Mouse (Mus musculus): ENCODE data around the gene Hhat. TPM values are rescaled to one million over a fixed set of nuclear protein-coding genes. Genes with fewer than 3 reads are reported as not detected.
A peak's percentile ranks its signal among the peaks of the same experiment; 100 is the strongest.

The Hhat gene
- polyA plus RNA-seq (2016; fragmentation: Nextera tagmentation; extraction: Ambion mirVana), result 6.5 and 8.1 TPM in 2 replicates

GRCm38 (mm10) chr1:192770495-192771331, at the start of gene Hhat:
TSS of gene Hhat (minus strand) at chr1:192771223.
- Histone ChIP-seq H3K4me1 (peaks cover 11% of the 10 kb centered on the region), H3K9me3 (no peaks in the 10 kb centered on the region), H3K27ac (replicated peaks) (peak within 1 kb of the TSS; percentile 83), H3K27me3 (peaks cover 3% of the 10 kb centered on the region; the same call in 1 of the 2 replicates), H3K36me3 (no peaks in the 10 kb centered on the region), H3K4me2 (replicated peaks) (peak within 1 kb of the TSS; percentile 90), H3K9ac (replicated peaks) (peak within 1 kb of the TSS; percentile 95), H3K4me3 (peak within 1 kb of the TSS; percentile 71)
- ATAC-seq (ENCODE audit: low FRiP score, low read depth), result peak; percentile 83
- WGBS, result 1% methylated on average over 62 of the region's 70 CpGs

GRCm38 (mm10) chr1:192818334-192818733, 47.3 kb upstream of the Hhat start:
- no peak for ATAC-seq (ENCODE audit: low FRiP score, low read depth)
- peaks cover 21% of the 10 kb centered on the region for H3K4me1 ChIP-seq

GRCm38 (mm10) chr1:192815789-192816188, 44.8 kb upstream of the Hhat start:
- 45% methylated on average over 2 of the region's 2 CpGs for WGBS

More at GRCm38 (mm10) chr1:192818334-192818733, 47.3 kb upstream of the Hhat start:
- 92% methylated on average over 5 of the region's 5 CpGs for WGBS
- no peaks in the 10 kb centered on the region for H3K36me3 ChIP-seq
- H3K4me2 ChIP-seq (replicated peaks), result no peak overlapping the region
- no peak overlapping the region for H3K4me3 ChIP-seq
- H3K27ac ChIP-seq (replicated peaks), result no peak overlapping the region
- no peaks in the 10 kb centered on the region for H3K9me3 ChIP-seq
- no peak overlapping the region for H3K9ac ChIP-seq (replicated peaks)
- no peaks in the 10 kb centered on the region for H3K27me3 ChIP-seq

GRCm38 (mm10) chr1:192814700-192815099, 43.7 kb upstream of the Hhat start:
- Histone ChIP-seq H3K4me3 (no peak overlapping the region), H3K27me3 (no peaks in the 10 kb centered on the region), H3K36me3 (no peaks in the 10 kb centered on the region), H3K4me1 (peaks cover 11% of the 10 kb centered on the region), H3K9me3 (no peaks in the 10 kb centered on the region), H3K27ac (replicated peaks) (no peak overlapping the region), H3K4me2 (replicated peaks) (no peak overlapping the region), H3K9ac (replicated peaks) (no peak overlapping the region)
- ATAC-seq (ENCODE audit: low FRiP score, low read depth), result no peak
- WGBS, result 27% methylated on average over 3 of the region's 3 CpGs

More at GRCm38 (mm10) chr1:192815789-192816188, 44.8 kb upstream of the Hhat start:
- H3K9me3 ChIP-seq, result no peaks in the 10 kb centered on the region
- no peaks in the 10 kb centered on the region for H3K36me3 ChIP-seq
- H3K4me2 ChIP-seq (replicated peaks), result no peak overlapping the region
- H3K27me3 ChIP-seq, result no peaks in the 10 kb centered on the region
- no peak overlapping the region for H3K4me3 ChIP-seq
- H3K27ac ChIP-seq (replicated peaks), result no peak overlapping the region
- no peak for ATAC-seq (ENCODE audit: low FRiP score, low read depth)
- no peak overlapping the region for H3K9ac ChIP-seq (replicated peaks)
- H3K4me1 ChIP-seq, result peaks cover 11% of the 10 kb centered on the region

- no peaks in the 10 kb centered on the region for H3K9me3 ChIP-seq
- no peak overlapping the region for H3K27ac ChIP-seq (replicated peaks)
- H3K27me3 ChIP-seq, result no peaks in the 10 kb centered on the region
- no peak overlapping the region for H3K9ac ChIP-seq (replicated peaks)
- no peak overlapping the region for H3K4me2 ChIP-seq (replicated peaks)
- no peaks in the 10 kb centered on the region for H3K36me3 ChIP-seq
- H3K4me1 ChIP-seq, result peaks cover 11% of the 10 kb centered on the region
- no peak overlapping the region for H3K4me3 ChIP-seq
- 94% methylated on average over 9 of the region's 9 CpGs for WGBS
- no peak for ATAC-seq (ENCODE audit: low FRiP score, low read depth)
These were observed 41.7 kb upstream of the Hhat start for GRCm38 (mm10) chr1:192812758-192813157.

GRCm38 (mm10) chr1:192812290-192812689, 41.3 kb upstream of the Hhat start:
- H3K27ac ChIP-seq (replicated peaks), result no peak overlapping the region
- no peaks in the 10 kb centered on the region for H3K9me3 ChIP-seq
- H3K36me3 ChIP-seq, result no peaks in the 10 kb centered on the region
- ATAC-seq (ENCODE audit: low FRiP score, low read depth), result no peak
- 94% methylated on average over 5 of the region's 5 CpGs for WGBS
- H3K4me3 ChIP-seq, result no peak overlapping the region
- peaks cover 11% of the 10 kb centered on the region for H3K4me1 ChIP-seq
- no peaks in the 10 kb centered on the region for H3K27me3 ChIP-seq
- no peak overlapping the region for H3K4me2 ChIP-seq (replicated peaks)
- no peak overlapping the region for H3K9ac ChIP-seq (replicated peaks)

- no peaks in the 10 kb centered on the region for H3K36me3 ChIP-seq
- H3K9ac ChIP-seq (replicated peaks), result no peak overlapping the region
- peaks cover 7% of the 10 kb centered on the region; the same call in 1 of the 2 replicates for H3K4me1 ChIP-seq
- no peaks in the 10 kb centered on the region for H3K27me3 ChIP-seq
- ATAC-seq (ENCODE audit: low FRiP score, low read depth), result no peak
- H3K4me2 ChIP-seq (replicated peaks), result no peak overlapping the region
- 48% methylated on average over 10 of the region's 10 CpGs for WGBS
- no peaks in the 10 kb centered on the region for H3K9me3 ChIP-seq
- H3K27ac ChIP-seq (replicated peaks), result no peak overlapping the region
- H3K4me3 ChIP-seq, result no peak overlapping the region
These were observed 35.4 kb upstream of the Hhat start for GRCm38 (mm10) chr1:192806168-192807157.

- Histone ChIP-seq H3K27me3 (0 out of 2 replicates have a peak, but pooled peaks cover 4% of the 10 kb centered on the region), H3K27ac (replicated peaks) (no peak overlapping the region), H3K4me2 (replicated peaks) (no peak overlapping the region), H3K9me3 (no peaks in the 10 kb centered on the region), H3K36me3 (no peaks in the 10 kb centered on the region), H3K4me1 (peaks cover 21% of the 10 kb centered on the region), H3K9ac (replicated peaks) (no peak overlapping the region), H3K4me3 (no peak overlapping the region)
- 84% methylated on average over 8 of the region's 8 CpGs for WGBS
- no peak for ATAC-seq (ENCODE audit: low FRiP score, low read depth)
These were observed 29.3 kb upstream of the Hhat start for GRCm38 (mm10) chr1:192800338-192800737.

- Histone ChIP-seq H3K27ac (replicated peaks) (peak overlapping the region; percentile 52), H3K9me3 (no peaks in the 10 kb centered on the region), H3K4me1 (peaks cover 21% of the 10 kb centered on the region), H3K9ac (replicated peaks) (no peak overlapping the region), H3K36me3 (no peaks in the 10 kb centered on the region), H3K4me3 (no peak overlapping the region), H3K27me3 (0 out of 2 replicates have a peak, but pooled peaks cover 4% of the 10 kb centered on the region), H3K4me2 (replicated peaks) (no peak overlapping the region)
- WGBS, result 26% methylated on average over 10 of the region's 10 CpGs
- no peak for ATAC-seq (ENCODE audit: low FRiP score, low read depth)
These were observed 28.4 kb upstream of the Hhat start for GRCm38 (mm10) chr1:192799165-192799991.

- H3K36me3 ChIP-seq, result no peaks in the 10 kb centered on the region
- 73% methylated on average over 16 of the region's 16 CpGs for WGBS
- no peak overlapping the region for H3K4me3 ChIP-seq
- H3K4me1 ChIP-seq, result peaks cover 21% of the 10 kb centered on the region
- H3K9me3 ChIP-seq, result no peaks in the 10 kb centered on the region
- H3K4me2 ChIP-seq (replicated peaks), result no peak overlapping the region
- no peak for ATAC-seq (ENCODE audit: low FRiP score, low read depth)
- H3K27me3 ChIP-seq, result 0 out of 2 replicates have a peak, but pooled peaks cover 4% of the 10 kb centered on the region
- H3K9ac ChIP-seq (replicated peaks), result no peak overlapping the region
- H3K27ac ChIP-seq (replicated peaks), result no peak overlapping the region
These were observed 27.5 kb upstream of the Hhat start for GRCm38 (mm10) chr1:192798212-192799164.

All from midbrain, embryonic 12.5 days (tissue).